Mouse (Mus musculus) lung, embryonic 15.5 days (tissue): ENCODE measurements around the gene Txn2. TPM values are rescaled to one million over a fixed set of nuclear protein-coding genes. Genes with fewer than 3 reads are reported as not detected.
A peak's percentile ranks its signal among the peaks of the same experiment; 100 is the strongest.
"Not testable (repeated sequence)": the region's sequence is repeated elsewhere in the genome, so short reads cannot be mapped to it uniquely, and the experiment has no call there.

Experiments
- ATAC-seq: fragments of 200-750 bp; cut with Nextera tagmentation; 2 replicates; pipeline ENCODE4 v1.8.0; 2017; ENCODE audit warnings: moderate number of reproducible peaks, borderline replicate concordance; ENCODE audit not compliant: low FRiP score, low TSS enrichment; ENCODE audit errors: extremely low read depth
- H3K27ac ChIP-seq: fragments of 300-500 bp; sonication (generic); 2 replicates; pipeline ENCODE4 v1.5.1; 2015; ENCODE audit warnings: moderate library complexity, mild to moderate bottlenecking, inconsistent platforms
- H3K27me3 ChIP-seq: fragments of 300-500 bp; sonication (generic); 2 replicates; pipeline ENCODE4 v1.6.1; 2015; ENCODE audit warnings: inconsistent platforms
- H3K36me3 ChIP-seq: fragments of 300-500 bp; sonication (generic); 2 replicates; pipeline ENCODE4 v1.6.1; 2015; ENCODE audit warnings: inconsistent platforms
- H3K4me1 ChIP-seq: fragments of 300-500 bp; sonication (generic); 2 replicates; pipeline ENCODE4 v1.6.1; 2015; ENCODE audit warnings: inconsistent platforms
- H3K4me2 ChIP-seq: fragments of 300-500 bp; sonication (generic); 2 replicates; pipeline ENCODE4 v1.6.1; 2015; ENCODE audit warnings: inconsistent platforms, mild to moderate bottlenecking, moderate library complexity
- H3K4me3 ChIP-seq: fragments of 300-500 bp; sonication (generic); 2 replicates; pipeline ENCODE4 v1.5.1; 2015; ENCODE audit warnings: mild to moderate bottlenecking, inconsistent platforms
- H3K9ac ChIP-seq: fragments of 300-500 bp; sonication (generic); 2 replicates; pipeline ENCODE4 v1.6.1; 2015; ENCODE audit warnings: inconsistent platforms
- H3K9me3 ChIP-seq: fragments of 300-500 bp; sonication (generic); 2 replicates; pipeline ENCODE4 v1.6.1; 2016; ENCODE audit warnings: inconsistent platforms
- WGBS: fragments of 180-500 bp; shearing (Covaris S2); methylation state at CpG from one replicate; pipeline ENCODE4 v1.1.7; 2015; 5-methylcytosine and 5-hydroxymethylcytosine counted together
- polyA plus RNA-seq: library from polyadenylated mRNA; unstranded; fragments of >200 nt; fragmentation: Nextera tagmentation; extraction: Ambion mirVana; gene quantifications from 2 replicates; pipeline ENCODE4 v1.2.1, GENCODE M21; 2015

The Txn2 gene
- polyA plus RNA-seq, 1 experiment from 2014 or later = 207 TPM

DNA sequence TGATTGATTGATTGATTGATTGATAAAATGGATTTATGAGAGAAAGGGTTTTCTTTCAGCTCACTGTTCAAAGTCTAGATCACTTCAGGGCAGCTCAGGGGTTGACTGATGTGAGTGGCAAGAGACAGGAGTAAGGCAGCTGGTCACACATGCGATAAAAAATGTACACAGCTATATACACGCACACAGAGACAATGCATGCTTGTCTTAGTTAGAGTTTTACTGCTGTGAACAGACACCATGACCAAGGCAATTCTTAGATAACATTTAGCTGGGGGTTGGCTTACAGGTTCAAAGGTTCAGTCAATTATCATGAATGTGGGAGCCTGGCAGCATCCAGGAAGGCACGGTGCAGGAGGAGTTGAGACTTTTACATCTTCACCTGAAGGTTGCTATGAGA is 55.8 kb downstream of the Txn2 start:
- H3K4me1 ChIP-seq = peaks cover 8% of the 10 kb centered on the region; the same call in 1 of the 2 replicates
- no peak overlapping the region for H3K4me2 ChIP-seq
- no peak overlapping the region for H3K9ac ChIP-seq
- H3K4me3 ChIP-seq = no peak overlapping the region
- no peaks in the 10 kb centered on the region for H3K27me3 ChIP-seq
- no peaks in the 10 kb centered on the region for H3K36me3 ChIP-seq
- 76% methylated on average over 3 of the region's 3 CpGs for WGBS
- H3K27ac ChIP-seq = no peak overlapping the region
- no peaks in the 10 kb centered on the region for H3K9me3 ChIP-seq
- ATAC-seq = no peak

DNA sequence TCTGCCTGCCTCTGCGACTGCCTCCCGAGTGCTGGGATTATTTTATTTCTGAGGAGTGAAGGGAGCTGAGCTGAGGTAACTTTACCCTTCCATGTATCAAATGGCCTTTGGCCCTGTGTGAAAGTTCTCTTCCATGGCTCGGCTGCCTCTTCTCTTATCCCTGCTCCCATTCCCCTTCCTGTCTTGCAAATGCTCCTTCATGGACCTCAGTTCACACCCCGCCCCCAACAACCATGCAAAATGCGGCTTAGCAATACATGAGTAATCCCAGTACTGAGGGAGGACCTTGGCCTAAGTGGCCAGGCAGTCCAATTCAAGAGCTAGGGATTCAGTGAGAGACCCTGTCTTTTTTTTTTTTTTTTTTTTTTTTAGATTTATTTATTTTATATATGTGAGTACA is 60.5 kb downstream of the Txn2 start:
- Histone ChIP-seq H3K4me2 (no peak overlapping the region), H3K27me3 (no peaks in the 10 kb centered on the region), H3K9me3 (no peaks in the 10 kb centered on the region), H3K4me3 (no peak overlapping the region), H3K9ac (no peak overlapping the region), H3K4me1 (peaks cover 7% of the 10 kb centered on the region), H3K27ac (no peak overlapping the region), H3K36me3 (no peaks in the 10 kb centered on the region)
- no peak for ATAC-seq
- 79% methylated on average over 5 of the region's 5 CpGs for WGBS

DNA sequence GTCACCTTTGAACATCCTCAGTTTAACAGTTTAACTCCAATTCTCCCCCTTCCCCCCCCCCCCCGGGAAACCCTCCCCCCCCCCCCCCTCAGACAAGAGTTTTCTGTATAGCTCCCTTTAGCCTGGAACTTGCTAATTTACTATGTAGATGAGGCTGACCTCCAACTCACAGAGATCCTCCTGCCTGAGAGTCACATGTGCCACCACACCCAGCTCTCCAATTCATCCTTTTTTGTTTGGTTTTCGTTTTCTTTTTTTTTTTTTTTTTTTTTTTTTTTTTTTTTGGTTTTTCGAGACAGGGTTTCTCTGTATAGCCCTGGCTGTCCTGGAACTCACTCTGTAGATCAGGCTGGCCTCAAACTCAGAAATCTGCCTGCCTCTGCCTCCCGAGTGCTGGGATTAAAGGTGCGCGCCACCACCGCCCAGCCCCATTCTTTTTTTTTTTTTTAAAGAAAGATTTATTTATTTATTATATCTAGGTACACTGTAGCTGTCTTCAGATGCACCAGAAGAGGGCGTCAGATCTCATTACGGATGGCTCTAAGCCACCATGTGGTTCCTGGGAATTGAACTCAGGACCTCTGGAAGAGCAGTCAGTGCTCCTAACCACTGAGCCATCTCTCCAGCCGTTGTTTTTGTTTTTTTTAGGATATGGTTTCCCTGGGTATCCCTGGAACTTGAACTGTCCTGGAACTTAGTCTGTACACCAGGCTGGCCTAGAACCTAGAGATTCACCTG is 61.4 kb downstream of the Txn2 start:
- not testable (repeated sequence) for H3K9ac ChIP-seq, H3K4me2 ChIP-seq, H3K4me3 ChIP-seq, H3K27ac ChIP-seq, H3K4me1 ChIP-seq, ATAC-seq, H3K9me3 ChIP-seq, H3K27me3 ChIP-seq, H3K36me3 ChIP-seq
- 86% methylated on average over 8 of the region's 10 CpGs for WGBS

GRCm38 (mm10) chr15:77866583-77867220 is 62.1 kb downstream of the Txn2 start:
- Histone ChIP-seq H3K9ac (no peak overlapping the region), H3K27me3 (no peaks in the 10 kb centered on the region), H3K27ac (0 out of 2 replicates have a peak overlapping the region, but pooled peaks have one; percentile 13), H3K4me2 (no peak overlapping the region), H3K36me3 (no peaks in the 10 kb centered on the region), H3K4me1 (peaks cover 6% of the 10 kb centered on the region), H3K9me3 (no peaks in the 10 kb centered on the region), H3K4me3 (no peak overlapping the region)
- ATAC-seq = no peak
- 45% methylated on average over 11 of the region's 11 CpGs for WGBS

Other genes starting within 250 kb of the Txn2 start
- 0.22 TPM in 1 of 2 replicates, not detected in the other for gene Apol7e, start 230.1 kb downstream of the Txn2 start, polyA plus RNA-seq
- gene Apol9b, start 200.0 kb downstream of the Txn2 start, polyA plus RNA-seq = not detected in 2 replicates
- gene Apol8, start 172.0 kb downstream of the Txn2 start, polyA plus RNA-seq = 0.23 TPM in 1 of 2 replicates, not detected in the other
- gene Myh9, start 86.8 kb downstream of the Txn2 start, polyA plus RNA-seq = 62.5 and 67.7 TPM in 2 replicates
- gene Foxred2, start 27.7 kb upstream of the Txn2 start, polyA plus RNA-seq = 3.8 TPM in 2 replicates
- 178 and 187 TPM in 2 replicates for gene Eif3d, start 41.8 kb upstream of the Txn2 start, polyA plus RNA-seq
- not detected in 2 replicates for gene Cacng2, start 191.0 kb upstream of the Txn2 start, polyA plus RNA-seq
- gene Ift27, start 245.1 kb upstream of the Txn2 start, polyA plus RNA-seq = 88.0 and 89.8 TPM in 2 replicates